Mouse (Mus musculus): ENCODE measurements around the gene Olfr406.

Gene Olfr406

DNA sequence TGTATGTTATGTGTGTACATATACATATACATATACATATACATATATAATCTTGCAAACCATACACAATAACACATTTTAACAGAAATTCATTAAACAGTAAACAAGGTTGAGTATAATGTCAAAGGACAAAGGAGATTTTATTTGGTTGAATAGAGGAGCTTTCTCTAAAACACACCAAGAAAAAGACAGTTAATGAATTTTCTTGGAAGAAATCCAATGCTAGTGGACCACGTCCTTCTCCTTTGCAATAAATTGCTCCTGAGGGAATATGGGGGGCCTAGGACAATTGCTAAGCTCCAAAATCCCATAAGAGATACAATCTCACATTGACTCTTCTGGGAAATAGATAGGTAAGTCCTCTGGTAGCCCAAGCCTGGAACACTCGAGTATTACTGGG is at the start of gene Olfr406:
Gene Olfr406, plus strand, starts transcription at position 301 of the 400 bp plus-strand sequence.
- no peak for DNase-seq (ENCODE audit: low read depth, low spot score)

DNA sequence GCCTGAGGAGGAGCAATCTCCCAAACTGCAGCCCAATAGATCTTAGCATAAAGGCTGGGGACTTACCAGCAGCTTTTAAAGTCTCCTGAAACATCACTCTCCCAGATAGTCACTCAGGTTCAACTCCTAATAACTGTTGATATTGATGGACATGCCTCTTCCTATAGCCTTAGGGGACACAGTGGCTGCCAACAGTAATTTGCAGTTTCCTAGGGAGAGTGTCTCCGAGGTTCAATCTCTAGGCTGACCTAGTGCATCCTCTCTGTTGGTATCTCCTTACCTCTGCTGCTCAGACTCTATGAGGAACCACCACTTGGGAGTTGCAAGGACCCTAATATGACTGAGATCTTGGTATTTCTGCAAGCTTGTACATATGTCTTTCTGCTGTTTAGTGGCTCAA is 48.3 kb upstream of the Olfr406 start, which contains the start of gene Olfr43:
Gene Olfr43, minus strand, starts transcription at position 101 of the 400 bp plus-strand sequence.
- DNase-seq (ENCODE audit: low read depth, low spot score) = no peak

DNA sequence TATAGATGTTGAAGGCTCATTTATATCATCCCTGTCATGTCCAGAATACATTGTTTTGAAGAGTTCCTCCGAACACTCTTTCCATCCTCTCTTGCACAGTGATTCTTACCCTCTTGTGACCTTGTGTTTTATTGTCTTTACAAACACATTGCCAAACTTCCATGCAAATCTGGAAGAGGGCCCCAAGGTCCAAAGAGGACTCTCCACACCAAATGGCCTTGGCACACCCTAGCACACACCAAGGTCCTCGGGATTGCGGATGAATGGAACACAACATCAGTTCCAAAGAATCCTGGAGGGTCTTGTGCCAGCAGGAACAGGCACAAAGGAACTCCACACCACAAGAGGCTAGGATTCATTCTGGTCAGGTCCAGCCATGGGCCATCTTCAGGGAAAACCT is 18.4 kb upstream of the Olfr406 start:
- no peak for DNase-seq (ENCODE audit: low read depth, low spot score)

DNA sequence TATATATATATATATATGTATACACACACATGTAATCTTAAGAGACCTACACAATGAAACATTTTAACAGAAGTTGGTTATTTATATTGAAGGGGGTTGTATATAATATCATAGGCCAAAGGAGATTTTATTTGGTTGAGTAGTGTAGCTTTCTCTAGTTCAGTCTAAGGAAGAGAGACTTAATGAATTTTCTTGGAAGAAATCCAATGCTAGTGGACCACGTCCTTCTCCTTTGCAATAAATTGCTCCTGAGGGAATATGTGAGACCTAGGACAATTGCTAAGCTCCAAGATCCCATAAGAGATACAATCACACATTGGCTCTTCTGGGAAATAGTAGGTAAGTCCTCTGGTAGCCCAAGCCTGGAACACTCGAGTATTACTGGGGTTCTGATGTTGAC is 23.8 kb downstream of the Olfr406 start, which contains the start of gene Olfr59:
Gene Olfr59, plus strand, starts transcription at position 301 of the 400 bp plus-strand sequence.
- no peak for DNase-seq (ENCODE audit: low read depth, low spot score)

DNA sequence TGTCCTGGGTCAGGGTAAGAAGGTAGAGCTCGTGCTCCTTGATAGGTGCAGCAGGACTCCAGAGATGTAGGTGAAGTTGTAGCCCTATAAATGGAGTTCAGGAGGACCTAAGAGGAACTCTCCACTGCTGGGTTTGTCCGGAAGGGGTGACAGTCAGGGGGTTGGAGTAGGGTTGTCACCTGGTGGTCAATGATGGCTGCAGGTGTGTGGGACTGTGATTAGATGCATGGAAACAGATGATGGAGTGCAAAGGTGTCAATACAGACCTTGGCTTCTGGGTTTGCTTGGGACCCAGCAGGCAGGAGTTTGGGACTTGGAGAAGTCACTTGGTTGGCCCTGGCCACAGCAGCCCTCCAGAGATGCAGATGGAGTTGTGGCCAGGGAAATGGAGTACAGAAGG is 27.6 kb downstream of the Olfr406 start:
- no peak for DNase-seq (ENCODE audit: low read depth, low spot score)
